Mouse (Mus musculus) ES-Bruce4 (cell line): Measurements from ENCODE around the gene Pogz. TPM values are rescaled to one million over a fixed set of nuclear protein-coding genes. Genes with fewer than 3 reads are reported as not detected.

ENCODE experiments used
- H3K27ac ChIP-seq: 2 replicates; pipeline ENCODE4 v1.5.1; 2012; ENCODE audit warnings: low read length, inconsistent platforms; ENCODE audit not compliant: insufficient read depth
- H3K27me3 ChIP-seq: 2 replicates; pipeline ENCODE4 v1.6.1; 2012; ENCODE audit warnings: mild to moderate bottlenecking, low read length, inconsistent platforms; ENCODE audit not compliant: control insufficient read depth, poor library complexity, insufficient read depth, severe bottlenecking
- H3K36me3 ChIP-seq: 2 replicates; pipeline ENCODE4 v1.6.1; 2012; ENCODE audit warnings: inconsistent platforms, mild to moderate bottlenecking, low read length, moderate library complexity; ENCODE audit not compliant: control insufficient read depth, poor library complexity, insufficient read depth, severe bottlenecking
- H3K4me1 ChIP-seq: one replicate; pipeline ENCODE4 v1.8.1; 2011; ENCODE audit warnings: low read length; ENCODE audit not compliant: control insufficient read depth, insufficient read depth
- H3K4me3 ChIP-seq: 2 replicates; pipeline ENCODE4 v1.5.1; 2011; ENCODE audit warnings: low read depth, mild to moderate bottlenecking, low read length
- H3K9ac ChIP-seq: 2 replicates; pipeline ENCODE4 v1.6.1; 2012; ENCODE audit warnings: low read depth, mild to moderate bottlenecking, inconsistent platforms; ENCODE audit not compliant: poor library complexity, severe bottlenecking
- H3K9me3 ChIP-seq: replicated peaks from 2 replicates; pipeline ENCODE4 v1.6.1; 2012; ENCODE audit warnings: mild to moderate bottlenecking, low read length, inconsistent platforms; ENCODE audit not compliant: control insufficient read depth, poor library complexity, insufficient read depth, severe bottlenecking
- CTCF ChIP-seq: IDR thresholded peaks from one replicate; pipeline ENCODE4 v1.8.1; 2011; ENCODE audit warnings: low read depth, low read length
- EP300 ChIP-seq: IDR thresholded peaks from 2 replicates; pipeline ENCODE4 v1.6.1; 2011; ENCODE audit warnings: low read depth, low read length; ENCODE audit not compliant: insufficient read depth
- POLR2A ChIP-seq: IDR thresholded peaks from one replicate; pipeline ENCODE4 v1.8.1; 2011; ENCODE audit warnings: low read length; ENCODE audit not compliant: insufficient read depth
- polyA plus RNA-seq: library from polyadenylated mRNA; stranded (reverse); fragments of >200 nt; gene quantifications from 2 replicates; pipeline ENCODE4 v1.2.4, GENCODE M21; 2011; ENCODE audit warnings: low read depth; ENCODE audit not compliant: missing spikeins, insufficient read depth, insufficient read length

Pogz gene
- polyA plus RNA-seq, 1 experiment = 92.6 TPM

- TF ChIP-seq POLR2A = no peak
- TF ChIP-seq EP300 = no peak
- no peak for TF ChIP-seq CTCF
- H3K27ac ChIP-seq = no peak overlapping the region
Measured at GRCm38 (mm10) chr3:94851731-94852130, 14.4 kb downstream of the Pogz start.

GRCm38 (mm10) chr3:94852215-94852614 lies 14.8 kb downstream of the Pogz start:
- peaks cover 4% of the 10 kb centered on the region for H3K4me1 ChIP-seq
- no peaks in the 10 kb centered on the region for H3K9me3 ChIP-seq
- H3K27ac ChIP-seq = no peak overlapping the region
- TF ChIP-seq POLR2A (no peak), EP300 (no peak), CTCF (no peak)
- H3K9ac ChIP-seq = no peak overlapping the region
- H3K36me3 ChIP-seq = peaks cover 17% of the 10 kb centered on the region
- no peak overlapping the region for H3K4me3 ChIP-seq
- H3K27me3 ChIP-seq = no peaks in the 10 kb centered on the region

More at GRCm38 (mm10) chr3:94851731-94852130, 14.4 kb downstream of the Pogz start:
- Histone ChIP-seq H3K4me1 (peaks cover 4% of the 10 kb centered on the region), H3K36me3 (peaks cover 14% of the 10 kb centered on the region), H3K4me3 (no peak overlapping the region), H3K27me3 (no peaks in the 10 kb centered on the region), H3K9ac (no peak overlapping the region), H3K9me3 (no peaks in the 10 kb centered on the region)

- Histone ChIP-seq H3K4me3 (no peak overlapping the region), H3K27me3 (no peaks in the 10 kb centered on the region), H3K9me3 (no peaks in the 10 kb centered on the region), H3K9ac (no peak overlapping the region), H3K4me1 (no peaks in the 10 kb centered on the region), H3K27ac (no peak overlapping the region), H3K36me3 (peaks cover 57% of the 10 kb centered on the region)
- TF ChIP-seq CTCF (no peak), EP300 (no peak), POLR2A (no peak)
Measured at GRCm38 (mm10) chr3:94859471-94859870, 22.1 kb downstream of the Pogz start.

GRCm38 (mm10) chr3:94869011-94869410 lies 31.6 kb downstream of the Pogz start:
- Histone ChIP-seq H3K27ac (no peak overlapping the region), H3K9me3 (no peaks in the 10 kb centered on the region), H3K27me3 (no peaks in the 10 kb centered on the region), H3K4me1 (no peaks in the 10 kb centered on the region), H3K36me3 (peaks cover 57% of the 10 kb centered on the region), H3K4me3 (no peak overlapping the region), H3K9ac (no peak overlapping the region)
- TF ChIP-seq EP300 (no peak), CTCF (no peak)

GRCm38 (mm10) chr3:94878618-94879017 lies 41.3 kb downstream of the Pogz start:
- Histone ChIP-seq H3K36me3 (peaks cover 78% of the 10 kb centered on the region), H3K27me3 (no peaks in the 10 kb centered on the region), H3K27ac (no peak overlapping the region), H3K4me1 (no peaks in the 10 kb centered on the region), H3K4me3 (no peak overlapping the region), H3K9ac (no peak overlapping the region), H3K9me3 (no peaks in the 10 kb centered on the region)
- TF ChIP-seq POLR2A = no peak
- TF ChIP-seq EP300 = no peak

- peaks cover 72% of the 10 kb centered on the region for H3K36me3 ChIP-seq
- H3K4me1 ChIP-seq = no peaks in the 10 kb centered on the region
- no peaks in the 10 kb centered on the region for H3K9me3 ChIP-seq
- H3K9ac ChIP-seq = no peak overlapping the region
- no peak overlapping the region for H3K4me3 ChIP-seq
- TF ChIP-seq CTCF (no peak), EP300 (no peak), POLR2A (no peak)
- no peaks in the 10 kb centered on the region for H3K27me3 ChIP-seq
- no peak overlapping the region for H3K27ac ChIP-seq
Measured at GRCm38 (mm10) chr3:94881840-94882239, 44.5 kb downstream of the Pogz start.
